Mouse (Mus musculus) C2C12 (cell line): ENCODE measurements around the gene Chchd3. TPM values are rescaled to one million over a fixed set of nuclear protein-coding genes. Genes with fewer than 3 reads are reported as not detected.

ENCODE experiments used
- H3K27me3 ChIP-seq: one replicate; pipeline ENCODE4 v1.6.1; 2011; ENCODE audit not compliant: control insufficient read depth, insufficient read depth, insufficient read length
- H3K36me3 ChIP-seq: one replicate; pipeline ENCODE4 v1.6.1; 2011; ENCODE audit not compliant: control insufficient read depth, insufficient read depth
- H3K4me3 ChIP-seq: one replicate; pipeline ENCODE4 v1.5.1; 2011; ENCODE audit warnings: mild to moderate bottlenecking, control low read depth; ENCODE audit not compliant: poor library complexity, insufficient read depth, severe bottlenecking
- H3K79me2 ChIP-seq: one replicate; pipeline ENCODE4 v1.6.1; 2011; ENCODE audit not compliant: control insufficient read depth, insufficient read depth
- H3K79me3 ChIP-seq: one replicate; pipeline ENCODE4 v1.6.1; 2011; ENCODE audit warnings: low read depth, control low read depth
- H3ac ChIP-seq: one replicate; pipeline ENCODE3; 2011; ENCODE audit warnings: low read depth; ENCODE audit not compliant: control insufficient read depth, insufficient read length
- CEBPB ChIP-seq: IDR thresholded peaks from one replicate; pipeline ENCODE4 v1.6.1; 2011; ENCODE audit warnings: low read depth, mild to moderate bottlenecking, control low read depth, moderate library complexity
- CTCF ChIP-seq: IDR thresholded peaks from one replicate; pipeline ENCODE4 v1.5.1; 2011; ENCODE audit not compliant: control insufficient read depth, insufficient read depth, insufficient read length
- FOSL1 ChIP-seq: IDR thresholded peaks from one replicate; pipeline ENCODE4 v1.8.0; 2011; ENCODE audit warnings: mild to moderate bottlenecking, low read length; ENCODE audit not compliant: poor library complexity, insufficient read depth, severe bottlenecking
- MAX ChIP-seq: IDR thresholded peaks from one replicate; pipeline ENCODE4 v1.6.1; 2011; ENCODE audit warnings: mild to moderate bottlenecking, control low read depth
- MYOD1 ChIP-seq: IDR thresholded peaks from one replicate; pipeline ENCODE4 v1.6.1; 2011; ENCODE audit warnings: low read depth; ENCODE audit not compliant: control insufficient read depth, insufficient read length
- MYOG ChIP-seq: IDR thresholded peaks from one replicate; pipeline ENCODE4 v1.6.1; 2011; ENCODE audit not compliant: control insufficient read depth, insufficient read length; ENCODE audit errors: extremely low read depth
- USF1 ChIP-seq: IDR thresholded peaks from one replicate; pipeline ENCODE4 v1.6.1; 2011; ENCODE audit warnings: low read depth, mild to moderate bottlenecking, control low read depth, moderate library complexity
- polyA plus RNA-seq: library from polyadenylated mRNA; unstranded; fragments of >200 nt; fragmentation: generic; extraction: Trizol; gene quantifications from one replicate; pipeline ENCODE4 v1.2.1, GENCODE M21; 2012; ENCODE audit warnings: missing spikeins

The Chchd3 gene
- polyA plus RNA-seq, 1 experiment: 94.8 TPM

GRCm38 (mm10) chr6:32807771-32808170 lies 252.3 kb downstream of the Chchd3 start:
- Histone ChIP-seq H3K79me3 (no peaks in the 10 kb centered on the region), H3K36me3 (no peaks in the 10 kb centered on the region), H3K27me3 (no peaks in the 10 kb centered on the region), H3K79me2 (no peaks in the 10 kb centered on the region), H3ac (no peak overlapping the region), H3K4me3 (no peak overlapping the region)
- no peak for TF ChIP-seq CTCF
- no peak for TF ChIP-seq MYOD1
- no peak for TF ChIP-seq MAX
- TF ChIP-seq MYOG: no peak
- TF ChIP-seq CEBPB: no peak
- TF ChIP-seq USF1: no peak
- no peak for TF ChIP-seq FOSL1

DNA sequence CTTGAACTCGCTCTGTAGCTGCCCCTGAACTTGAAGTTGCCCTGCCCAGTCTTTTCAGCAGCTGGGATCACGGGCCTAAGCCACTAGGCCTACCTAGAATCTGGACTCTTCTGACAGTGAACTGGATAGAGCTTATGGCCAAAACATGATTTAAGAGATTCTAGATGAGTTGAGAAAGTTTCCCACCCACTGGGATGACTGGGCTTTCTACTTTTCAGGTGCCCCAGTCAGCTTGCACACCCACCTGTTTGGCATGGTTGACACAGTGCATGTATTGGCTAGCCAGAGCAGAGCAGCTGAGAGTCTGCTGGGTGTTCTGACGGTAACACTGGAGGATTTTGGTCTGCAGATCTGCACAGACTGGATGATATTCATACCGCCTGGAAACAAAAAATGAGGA lies 256.4 kb downstream of the Chchd3 start:
- H3K4me3 ChIP-seq: no peak overlapping the region
- no peaks in the 10 kb centered on the region for H3K79me2 ChIP-seq
- peaks cover 8% of the 10 kb centered on the region for H3K36me3 ChIP-seq
- TF ChIP-seq FOSL1: no peak
- TF ChIP-seq MYOG: no peak
- no peak for TF ChIP-seq MAX
- no peak for TF ChIP-seq CTCF
- H3K79me3 ChIP-seq: no peaks in the 10 kb centered on the region
- no peaks in the 10 kb centered on the region for H3K27me3 ChIP-seq
- H3ac ChIP-seq: no peak overlapping the region

GRCm38 (mm10) chr6:32801776-32802175 lies 258.3 kb downstream of the Chchd3 start:
- no peaks in the 10 kb centered on the region for H3K79me2 ChIP-seq
- no peak overlapping the region for H3K4me3 ChIP-seq
- TF ChIP-seq CEBPB (no peak), FOSL1 (no peak)
- H3K79me3 ChIP-seq: no peaks in the 10 kb centered on the region
- no peak overlapping the region for H3ac ChIP-seq
- no peaks in the 10 kb centered on the region for H3K27me3 ChIP-seq
- peaks cover 8% of the 10 kb centered on the region for H3K36me3 ChIP-seq

DNA sequence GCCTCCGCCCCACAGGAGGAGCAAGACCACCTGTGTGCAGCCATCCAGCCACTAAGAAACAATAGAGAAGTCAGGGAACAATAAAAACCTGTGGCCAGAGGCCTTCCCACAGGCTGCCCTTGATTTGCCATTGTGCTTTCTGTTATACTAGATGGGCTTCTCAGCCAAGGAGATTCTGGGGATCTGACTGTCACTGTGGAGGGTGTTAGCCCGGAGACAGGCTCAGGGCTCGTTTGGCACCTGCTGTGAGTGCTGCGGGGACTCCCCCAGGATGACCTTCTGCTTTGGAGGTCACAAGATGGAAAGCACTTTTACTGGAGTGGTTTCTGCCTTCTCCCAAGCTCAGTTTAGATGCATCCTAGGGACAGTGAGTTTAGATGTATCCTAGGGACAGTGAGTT lies 262.5 kb downstream of the Chchd3 start:
- H3K36me3 ChIP-seq: peaks cover 6% of the 10 kb centered on the region
- no peak overlapping the region for H3K4me3 ChIP-seq
- no peak for TF ChIP-seq MYOG
- TF ChIP-seq CTCF: no peak
- TF ChIP-seq MYOD1: no peak
- no peak for TF ChIP-seq MAX
- no peak for TF ChIP-seq USF1
- TF ChIP-seq FOSL1: no peak
- no peak for TF ChIP-seq CEBPB
- no peak overlapping the region for H3ac ChIP-seq
- H3K79me2 ChIP-seq: no peaks in the 10 kb centered on the region
- no peaks in the 10 kb centered on the region for H3K27me3 ChIP-seq
- no peaks in the 10 kb centered on the region for H3K79me3 ChIP-seq

GRCm38 (mm10) chr6:32795653-32796500 lies 264.2 kb downstream of the Chchd3 start:
- Histone ChIP-seq H3K79me2 (no peaks in the 10 kb centered on the region), H3K36me3 (peaks cover 13% of the 10 kb centered on the region), H3ac (no peak overlapping the region), H3K4me3 (no peak overlapping the region), H3K27me3 (no peaks in the 10 kb centered on the region), H3K79me3 (no peaks in the 10 kb centered on the region)
- TF ChIP-seq CTCF (no peak), FOSL1 (peak; percentile 49), MYOD1 (peak; percentile 51), MYOG (no peak), CEBPB (no peak)

- TF ChIP-seq MYOD1 (no peak), FOSL1 (no peak), MYOG (no peak), CTCF (no peak), USF1 (no peak), MAX (no peak), CEBPB (no peak)
- Histone ChIP-seq H3K79me3 (no peaks in the 10 kb centered on the region), H3K36me3 (peaks cover 13% of the 10 kb centered on the region), H3ac (no peak overlapping the region), H3K27me3 (no peaks in the 10 kb centered on the region), H3K4me3 (no peak overlapping the region), H3K79me2 (no peaks in the 10 kb centered on the region)
These were observed 266.5 kb downstream of the Chchd3 start for GRCm38 (mm10) chr6:32793575-32793974.
